Mouse (Mus musculus) midbrain, postnatal 0 days (tissue): ENCODE results near the gene Glrp1. TPM values are rescaled to one million over a fixed set of nuclear protein-coding genes. Genes with fewer than 3 reads are reported as not detected.

Source experiments
- ATAC-seq: fragments of 200-750 bp; cut with Nextera tagmentation; 2 replicates; pipeline ENCODE4 v1.8.0; 2017; ENCODE audit warnings: moderate number of reproducible peaks, mild to moderate bottlenecking, moderate TSS enrichment, moderate library complexity; ENCODE audit not compliant: low FRiP score
- DNase-seq: peaks from one replicate; pipeline ENCODE4 v3.0.0-alpha.2; 2015; ENCODE audit warnings: low spot score
- H3K27ac ChIP-seq: fragments of 300-500 bp; sonication (generic); 2 replicates; pipeline ENCODE4 v1.5.1; 2014; ENCODE audit warnings: low read depth, mild to moderate bottlenecking, low read length, mixed read lengths
- H3K27me3 ChIP-seq: fragments of 300-500 bp; sonication (generic); 2 replicates; pipeline ENCODE4 v1.6.1; 2014; ENCODE audit warnings: low read length, control low read depth, mixed read lengths; ENCODE audit not compliant: insufficient read depth
- H3K36me3 ChIP-seq: fragments of 300-500 bp; sonication (generic); 2 replicates; pipeline ENCODE4 v1.6.1; 2014; ENCODE audit warnings: low read length, control low read depth, mixed read lengths; ENCODE audit not compliant: insufficient read depth
- H3K4me1 ChIP-seq: fragments of 300-500 bp; sonication (generic); 2 replicates; pipeline ENCODE4 v1.6.1; 2014; ENCODE audit warnings: mild to moderate bottlenecking, control low read depth, antibody characterized with exemption, low read length, mixed read lengths; ENCODE audit not compliant: insufficient read depth
- H3K4me2 ChIP-seq: fragments of 300-500 bp; sonication (generic); 2 replicates; pipeline ENCODE4 v1.6.1; 2014; ENCODE audit warnings: low read depth, mild to moderate bottlenecking, low read length, mixed read lengths; ENCODE audit not compliant: poor library complexity, severe bottlenecking
- H3K4me3 ChIP-seq: fragments of 300-500 bp; sonication (generic); 2 replicates; pipeline ENCODE4 v1.5.1; 2014; ENCODE audit warnings: low read depth, mild to moderate bottlenecking, low read length, moderate library complexity
- H3K9ac ChIP-seq: fragments of 300-500 bp; sonication (generic); replicated peaks from 2 replicates; pipeline ENCODE4 v1.6.1; 2014; ENCODE audit warnings: mild to moderate bottlenecking, low read length, moderate library complexity, mixed read lengths; ENCODE audit not compliant: poor library complexity, severe bottlenecking
- H3K9me3 ChIP-seq: fragments of 300-500 bp; sonication (generic); 2 replicates; pipeline ENCODE4 v1.6.1; 2016; ENCODE audit warnings: low read length, control low read depth
- CTCF ChIP-seq: IDR thresholded peaks from 2 replicates; pipeline ENCODE4 v1.5.1; 2016; ENCODE audit warnings: antibody characterized with exemption, mild to moderate bottlenecking
- WGBS: fragments of 180-500 bp; shearing (Covaris S2); extraction: QIAGEN DNeasy Blood & Tissue Kit; methylation state at CpG from one replicate; pipeline ENCODE4 v1.1.7; 2014; 5-methylcytosine and 5-hydroxymethylcytosine counted together
- polyA plus RNA-seq: library from polyadenylated mRNA; unstranded; fragments of >200 nt; fragmentation: Nextera tagmentation; extraction: Ambion mirVana; gene quantifications from 2 replicates; pipeline ENCODE4 v1.2.1, GENCODE M21; 2015
- total RNA-seq: library from RNA; depleted of rRNA; stranded (reverse); fragments of >200 nt; gene quantifications from 2 replicates; pipeline ENCODE4 v1.2.3, GENCODE M21; 2014

The Glrp1 gene
- total and polyA plus RNA-seq, 2 experiments from 2014 or later: 0.07 TPM; not detected in 1

GRCm38 (mm10) chr1:88547172-88547571, 37.3 kb upstream of the Glrp1 start:
- H3K27ac ChIP-seq: no peak overlapping the region
- no peaks in the 10 kb centered on the region for H3K36me3 ChIP-seq
- no peaks in the 10 kb centered on the region for H3K4me1 ChIP-seq
- no peaks in the 10 kb centered on the region for H3K27me3 ChIP-seq
- 87% methylated on average over 7 of the region's 7 CpGs for WGBS
- H3K9me3 ChIP-seq: no peaks in the 10 kb centered on the region
- H3K9ac ChIP-seq: no peak overlapping the region
- ATAC-seq (no peak), DNase-seq (no peak)
- H3K4me2 ChIP-seq: no peak overlapping the region
- TF ChIP-seq CTCF: no peak
- no peak overlapping the region for H3K4me3 ChIP-seq

GRCm38 (mm10) chr1:88543608-88544007, 33.7 kb upstream of the Glrp1 start:
- H3K27ac ChIP-seq: no peak overlapping the region
- H3K4me3 ChIP-seq: no peak overlapping the region
- no peak for TF ChIP-seq CTCF
- no peaks in the 10 kb centered on the region for H3K27me3 ChIP-seq
- ATAC-seq (no peak), DNase-seq (no peak)
- H3K9me3 ChIP-seq: no peaks in the 10 kb centered on the region
- H3K9ac ChIP-seq: no peak overlapping the region
- 65% methylated on average over 4 of the region's 4 CpGs for WGBS
- H3K36me3 ChIP-seq: no peaks in the 10 kb centered on the region
- no peak overlapping the region for H3K4me2 ChIP-seq
- H3K4me1 ChIP-seq: no peaks in the 10 kb centered on the region

GRCm38 (mm10) chr1:88539823-88540222, 30.0 kb upstream of the Glrp1 start:
- no peak overlapping the region for H3K27ac ChIP-seq
- H3K4me3 ChIP-seq: no peak overlapping the region
- H3K9me3 ChIP-seq: no peaks in the 10 kb centered on the region
- TF ChIP-seq CTCF: no peak
- H3K27me3 ChIP-seq: no peaks in the 10 kb centered on the region
- ATAC-seq (no peak), DNase-seq (peak; percentile 83)
- no peak overlapping the region for H3K9ac ChIP-seq
- 33% methylated on average over 3 of the region's 3 CpGs for WGBS
- no peak overlapping the region for H3K4me2 ChIP-seq
- H3K36me3 ChIP-seq: no peaks in the 10 kb centered on the region
- H3K4me1 ChIP-seq: no peaks in the 10 kb centered on the region

GRCm38 (mm10) chr1:88539256-88539655, 29.4 kb upstream of the Glrp1 start:
- H3K27ac ChIP-seq: no peak overlapping the region
- no peak for TF ChIP-seq CTCF
- no peaks in the 10 kb centered on the region for H3K9me3 ChIP-seq
- ATAC-seq (no peak), DNase-seq (peak; percentile 71)
- H3K4me2 ChIP-seq: no peak overlapping the region
- 77% methylated on average over 7 of the region's 7 CpGs for WGBS
- no peak overlapping the region for H3K4me3 ChIP-seq
- no peak overlapping the region for H3K9ac ChIP-seq
- H3K4me1 ChIP-seq: no peaks in the 10 kb centered on the region
- no peaks in the 10 kb centered on the region for H3K36me3 ChIP-seq
- H3K27me3 ChIP-seq: no peaks in the 10 kb centered on the region

- no peak for TF ChIP-seq CTCF
Observed at GRCm38 (mm10) chr1:88536308-88536707, 26.4 kb upstream of the Glrp1 start.

GRCm38 (mm10) chr1:88534091-88534490, 24.2 kb upstream of the Glrp1 start:
- WGBS: 73% methylated on average over 5 of the region's 5 CpGs
- DNase-seq (no peak), ATAC-seq (no peak)
- no peak overlapping the region for H3K27ac ChIP-seq
- TF ChIP-seq CTCF: no peak
- H3K27me3 ChIP-seq: no peaks in the 10 kb centered on the region
- H3K9me3 ChIP-seq: no peaks in the 10 kb centered on the region
- H3K4me1 ChIP-seq: no peaks in the 10 kb centered on the region
- no peak overlapping the region for H3K9ac ChIP-seq
- H3K4me2 ChIP-seq: no peak overlapping the region
- no peaks in the 10 kb centered on the region for H3K36me3 ChIP-seq
- no peak overlapping the region for H3K4me3 ChIP-seq

More at GRCm38 (mm10) chr1:88536308-88536707, 26.4 kb upstream of the Glrp1 start:
- H3K36me3 ChIP-seq: no peaks in the 10 kb centered on the region
- DNase-seq (no peak), ATAC-seq (no peak)
- no peaks in the 10 kb centered on the region for H3K4me1 ChIP-seq
- no peaks in the 10 kb centered on the region for H3K27me3 ChIP-seq
- H3K27ac ChIP-seq: no peak overlapping the region
- H3K9ac ChIP-seq: no peak overlapping the region
- H3K4me3 ChIP-seq: no peak overlapping the region
- H3K9me3 ChIP-seq: no peaks in the 10 kb centered on the region
- H3K4me2 ChIP-seq: no peak overlapping the region
- 90% methylated on average over 1 of the region's 1 CpGs for WGBS
